Mouse (Mus musculus): ENCODE results near the gene Wdfy2. TPM values are rescaled to one million over a fixed set of nuclear protein-coding genes. Genes with fewer than 3 reads are reported as not detected.

Gene Wdfy2
- polyA plus RNA-seq, 1 experiment = 15.5 TPM

DNA sequence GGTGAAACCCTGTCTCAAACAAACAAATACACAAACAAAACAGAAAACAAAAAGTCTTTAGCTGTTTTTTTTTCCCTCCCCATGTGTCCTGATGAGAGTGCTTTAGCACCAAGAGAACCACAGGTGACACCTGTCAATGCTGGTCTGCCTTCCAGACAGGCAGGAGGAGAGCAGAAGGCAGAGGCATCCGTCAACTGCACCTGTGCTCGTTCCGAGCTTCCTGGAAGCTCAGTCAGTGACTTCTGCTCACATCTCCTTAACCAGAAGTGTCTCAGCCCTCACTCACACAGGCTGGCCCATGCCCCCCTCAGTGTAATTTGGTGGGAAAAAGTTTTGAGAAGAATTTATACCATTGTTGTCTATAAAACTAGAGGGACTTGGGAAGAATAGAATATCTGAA lies 15.4 kb downstream of the Wdfy2 start:
- TF ChIP-seq POLR2A (IDR thresholded peaks at IDR 0.05; ENCODE audit: control insufficient read depth, extremely low read depth, insufficient read depth, low read length, poor library complexity) = no peak
- H3K27me3 ChIP-seq (ENCODE audit: control insufficient read depth, insufficient read depth, low read length) = no peaks in the 10 kb centered on the region
- H3K4me3 ChIP-seq (ENCODE audit: control insufficient read depth, insufficient read depth, low read length) = no peak overlapping the region
- H3K27ac ChIP-seq (ENCODE audit: control insufficient read depth, insufficient read depth, low read length) = peak overlapping the region; percentile 13; the same call in 1 of the 2 replicates
- H3K36me3 ChIP-seq (ENCODE audit: control insufficient read depth, insufficient read depth, low read length) = no peaks in the 10 kb centered on the region
- H3K4me1 ChIP-seq (replicated peaks; ENCODE audit: control insufficient read depth, insufficient read depth, low read length) = peaks cover 6% of the 10 kb centered on the region; the same call in 1 of the 2 replicates
- no peak for DNase-seq
- WGBS = 45% methylated on average over 3 of the region's 3 CpGs

DNA sequence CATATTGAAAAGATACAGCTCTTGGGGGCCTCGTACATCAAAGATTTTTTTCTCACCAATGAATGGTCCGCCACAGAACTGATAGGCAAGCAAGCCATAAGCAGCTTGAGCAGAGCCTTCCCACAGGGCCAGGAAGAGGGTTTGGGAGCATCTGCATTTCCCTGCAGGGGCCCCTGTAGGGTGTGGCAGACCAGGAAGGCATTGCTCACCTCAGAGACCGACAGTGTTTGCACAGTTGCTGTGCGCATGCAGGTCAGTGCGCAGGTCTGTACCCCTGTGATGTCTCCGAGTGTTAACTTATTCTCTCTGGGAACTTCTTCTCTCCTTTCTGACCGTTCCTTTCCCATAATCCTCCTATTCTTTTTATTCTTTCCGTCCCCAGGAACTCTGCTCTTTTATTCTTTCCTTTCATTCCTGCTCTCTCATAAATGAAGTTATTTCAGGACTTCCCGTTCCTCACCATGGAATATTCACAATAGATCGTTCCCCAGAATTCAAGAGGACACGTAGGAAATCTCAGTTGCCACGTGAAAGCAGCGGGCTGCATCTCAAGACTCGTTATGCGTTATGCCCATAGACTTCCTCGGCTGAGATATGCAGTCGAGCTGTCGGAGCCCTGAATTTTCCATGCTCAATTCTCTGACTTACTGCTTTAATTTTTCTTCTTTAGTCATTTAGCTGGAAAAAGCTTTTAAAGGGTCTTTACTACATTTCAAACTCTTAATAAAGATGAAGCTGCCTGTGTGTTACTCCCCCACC lies 17.8 kb downstream of the Wdfy2 start:
- Histone ChIP-seq H3K27ac (ENCODE audit: control insufficient read depth, insufficient read depth, low read length) (no peak overlapping the region), H3K4me3 (ENCODE audit: control insufficient read depth, insufficient read depth, low read length) (no peak overlapping the region), H3K27me3 (ENCODE audit: control insufficient read depth, insufficient read depth, low read length) (no peaks in the 10 kb centered on the region), H3K36me3 (ENCODE audit: control insufficient read depth, insufficient read depth, low read length) (no peaks in the 10 kb centered on the region), H3K4me1 (replicated peaks; ENCODE audit: control insufficient read depth, insufficient read depth, low read length) (peaks cover 6% of the 10 kb centered on the region; the same call in 1 of the 2 replicates)
- WGBS = 89% methylated on average over 18 of the region's 18 CpGs
- no peak for DNase-seq
- TF ChIP-seq CTCF (IDR thresholded peaks at IDR 0.05; ENCODE audit: borderline replicate concordance, control insufficient read depth, extremely low read depth, insufficient read depth, low read length, poor library complexity) (no peak), POLR2A (IDR thresholded peaks at IDR 0.05; ENCODE audit: control insufficient read depth, extremely low read depth, insufficient read depth, low read length, poor library complexity) (no peak)

DNA sequence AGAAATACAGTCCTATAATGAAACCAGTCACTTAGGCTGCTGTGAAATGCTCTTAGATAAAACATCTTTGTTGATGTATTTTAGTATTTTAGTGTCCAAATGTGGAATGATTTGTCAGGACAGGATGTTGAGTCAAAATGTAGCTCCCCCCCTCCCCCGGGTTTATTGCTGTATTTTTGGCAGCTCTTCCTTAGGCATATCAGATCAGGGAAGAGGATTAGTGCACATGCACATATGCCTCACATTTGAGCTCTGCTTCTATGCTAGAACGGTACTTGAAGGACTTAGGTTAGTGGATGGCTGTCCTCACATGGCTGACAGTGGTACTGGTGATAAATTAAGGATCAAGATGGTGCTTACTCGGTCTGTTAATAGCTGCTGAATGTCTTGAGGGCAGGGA lies 18.4 kb downstream of the Wdfy2 start:
- H3K4me3 ChIP-seq (ENCODE audit: control insufficient read depth, insufficient read depth, low read length) = no peak overlapping the region
- H3K4me1 ChIP-seq (replicated peaks; ENCODE audit: control insufficient read depth, insufficient read depth, low read length) = peaks cover 6% of the 10 kb centered on the region; the same call in 1 of the 2 replicates
- no peak overlapping the region for H3K27ac ChIP-seq (ENCODE audit: control insufficient read depth, insufficient read depth, low read length)
- WGBS = 83% methylated on average over 3 of the region's 3 CpGs
- no peak for TF ChIP-seq POLR2A (IDR thresholded peaks at IDR 0.05; ENCODE audit: control insufficient read depth, extremely low read depth, insufficient read depth, low read length, poor library complexity)
- TF ChIP-seq CTCF (IDR thresholded peaks at IDR 0.05; ENCODE audit: borderline replicate concordance, control insufficient read depth, extremely low read depth, insufficient read depth, low read length, poor library complexity) = no peak
- H3K36me3 ChIP-seq (ENCODE audit: control insufficient read depth, insufficient read depth, low read length) = no peaks in the 10 kb centered on the region
- H3K27me3 ChIP-seq (ENCODE audit: control insufficient read depth, insufficient read depth, low read length) = no peaks in the 10 kb centered on the region
- no peak for DNase-seq

GRCm38 (mm10) chr14:62856490-62856889 lies 19.0 kb downstream of the Wdfy2 start:
- peaks cover 6% of the 10 kb centered on the region; the same call in 1 of the 2 replicates for H3K4me1 ChIP-seq (replicated peaks; ENCODE audit: control insufficient read depth, insufficient read depth, low read length)
- 91% methylated on average over 5 of the region's 5 CpGs for WGBS
- no peaks in the 10 kb centered on the region for H3K36me3 ChIP-seq (ENCODE audit: control insufficient read depth, insufficient read depth, low read length)
- TF ChIP-seq CTCF (IDR thresholded peaks at IDR 0.05; ENCODE audit: borderline replicate concordance, control insufficient read depth, extremely low read depth, insufficient read depth, low read length, poor library complexity) = no peak
- TF ChIP-seq POLR2A (IDR thresholded peaks at IDR 0.05; ENCODE audit: control insufficient read depth, extremely low read depth, insufficient read depth, low read length, poor library complexity) = no peak
- no peak overlapping the region for H3K27ac ChIP-seq (ENCODE audit: control insufficient read depth, insufficient read depth, low read length)
- H3K27me3 ChIP-seq (ENCODE audit: control insufficient read depth, insufficient read depth, low read length) = no peaks in the 10 kb centered on the region
- DNase-seq = no peak
- no peak overlapping the region for H3K4me3 ChIP-seq (ENCODE audit: control insufficient read depth, insufficient read depth, low read length)

DNA sequence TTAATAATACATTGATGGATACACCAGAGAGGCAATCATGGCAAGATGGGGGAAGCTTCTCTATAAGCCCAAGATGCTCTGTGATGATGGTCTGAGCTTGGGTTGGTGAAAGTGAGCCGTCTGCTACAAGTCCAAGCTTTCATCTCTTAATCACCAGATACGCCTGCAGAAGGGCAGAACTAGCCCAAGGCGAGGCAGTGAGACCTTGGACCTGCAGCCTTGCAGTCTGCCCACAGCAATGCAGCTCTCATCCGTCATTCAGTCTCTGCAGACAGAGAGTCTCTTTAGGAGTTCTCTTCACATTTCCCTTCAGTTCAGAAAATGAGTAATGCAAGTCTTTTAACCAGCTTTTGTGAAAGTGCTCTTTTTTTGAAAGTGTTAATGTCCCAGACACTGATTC lies 20.4 kb downstream of the Wdfy2 start:
- Histone ChIP-seq H3K4me1 (replicated peaks; ENCODE audit: control insufficient read depth, insufficient read depth, low read length) (no peaks in the 10 kb centered on the region), H3K27me3 (ENCODE audit: control insufficient read depth, insufficient read depth, low read length) (no peaks in the 10 kb centered on the region), H3K27ac (ENCODE audit: control insufficient read depth, insufficient read depth, low read length) (no peak overlapping the region), H3K4me3 (ENCODE audit: control insufficient read depth, insufficient read depth, low read length) (no peak overlapping the region), H3K36me3 (ENCODE audit: control insufficient read depth, insufficient read depth, low read length) (no peaks in the 10 kb centered on the region)
- TF ChIP-seq POLR2A (IDR thresholded peaks at IDR 0.05; ENCODE audit: control insufficient read depth, extremely low read depth, insufficient read depth, low read length, poor library complexity) = no peak
- no peak for TF ChIP-seq CTCF (IDR thresholded peaks at IDR 0.05; ENCODE audit: borderline replicate concordance, control insufficient read depth, extremely low read depth, insufficient read depth, low read length, poor library complexity)
- 96% methylated on average over 4 of the region's 4 CpGs for WGBS
- no peak for DNase-seq

DNA sequence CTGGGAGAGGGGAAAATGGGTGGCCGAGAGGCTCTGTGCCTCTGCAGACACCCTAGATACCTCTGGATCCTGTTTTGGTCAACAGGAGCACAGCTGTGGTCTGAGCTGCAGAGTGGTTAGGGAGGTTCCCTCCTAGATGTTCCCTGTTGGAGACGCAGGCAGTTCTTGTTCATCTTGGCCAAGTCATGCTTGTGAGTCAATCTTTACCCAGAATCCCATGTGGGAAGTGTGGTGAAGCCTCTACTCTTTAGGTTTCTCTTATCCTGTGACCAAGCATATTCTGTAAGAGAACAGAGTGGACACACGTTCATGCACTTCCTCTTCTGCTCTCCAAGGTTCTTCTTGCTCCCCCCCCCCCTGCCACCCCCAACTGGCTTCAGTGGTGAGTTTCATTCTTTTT lies 20.8 kb downstream of the Wdfy2 start:
- TF ChIP-seq CTCF (IDR thresholded peaks at IDR 0.05; ENCODE audit: borderline replicate concordance, control insufficient read depth, extremely low read depth, insufficient read depth, low read length, poor library complexity) (no peak), POLR2A (IDR thresholded peaks at IDR 0.05; ENCODE audit: control insufficient read depth, extremely low read depth, insufficient read depth, low read length, poor library complexity) (no peak)
- H3K4me3 ChIP-seq (ENCODE audit: control insufficient read depth, insufficient read depth, low read length) = no peak overlapping the region
- no peaks in the 10 kb centered on the region for H3K36me3 ChIP-seq (ENCODE audit: control insufficient read depth, insufficient read depth, low read length)
- H3K4me1 ChIP-seq (replicated peaks; ENCODE audit: control insufficient read depth, insufficient read depth, low read length) = no peaks in the 10 kb centered on the region
- 32% methylated on average over 3 of the region's 3 CpGs for WGBS
- DNase-seq = no peak
- H3K27me3 ChIP-seq (ENCODE audit: control insufficient read depth, insufficient read depth, low read length) = no peaks in the 10 kb centered on the region
- H3K27ac ChIP-seq (ENCODE audit: control insufficient read depth, insufficient read depth, low read length) = no peak overlapping the region
